Mouse (Mus musculus) embryonic facial prominence, embryonic 12.5 days (tissue): ENCODE results near the gene Wnk4. TPM values are rescaled to one million over a fixed set of nuclear protein-coding genes. Genes with fewer than 3 reads are reported as not detected.

Source experiments
- ATAC-seq: fragments of 200-750 bp; cut with Nextera tagmentation; 2 replicates; pipeline ENCODE4 v1.8.0; 2017; ENCODE audit not compliant: insufficient number of reproducible peaks, insufficient read depth, low FRiP score, low TSS enrichment
- H3K27ac ChIP-seq: fragments of 300-500 bp; sonication (generic); 2 replicates; pipeline ENCODE4 v1.5.1; 2016; ENCODE audit warnings: mild to moderate bottlenecking
- H3K27me3 ChIP-seq: fragments of 300-500 bp; sonication (generic); 2 replicates; pipeline ENCODE4 v1.6.1; 2016; ENCODE audit warnings: mild to moderate bottlenecking, moderate library complexity
- H3K36me3 ChIP-seq: fragments of 300-500 bp; sonication (generic); 2 replicates; pipeline ENCODE4 v1.6.1; 2016; ENCODE audit warnings: mild to moderate bottlenecking
- H3K4me1 ChIP-seq: fragments of 300-500 bp; sonication (generic); 2 replicates; pipeline ENCODE4 v1.6.1; 2016
- H3K4me2 ChIP-seq: fragments of 300-500 bp; sonication (generic); replicated peaks from 2 replicates; pipeline ENCODE4 v1.6.1; 2016; ENCODE audit warnings: mild to moderate bottlenecking, moderate library complexity
- H3K4me3 ChIP-seq: fragments of 300-500 bp; sonication (generic); 2 replicates; pipeline ENCODE4 v1.5.1; 2016; ENCODE audit warnings: mild to moderate bottlenecking
- H3K9ac ChIP-seq: fragments of 300-500 bp; sonication (generic); 2 replicates; pipeline ENCODE4 v1.6.1; 2016; ENCODE audit warnings: mild to moderate bottlenecking, moderate library complexity
- H3K9me3 ChIP-seq: fragments of 300-500 bp; sonication (generic); 2 replicates; pipeline ENCODE4 v1.6.1; 2016; ENCODE audit warnings: mild to moderate bottlenecking, moderate library complexity
- WGBS: fragments of 180-500 bp; shearing (Covaris S2); methylation state at CpG from one replicate; pipeline ENCODE4 v1.1.7; 2016; 5-methylcytosine and 5-hydroxymethylcytosine counted together
- polyA plus RNA-seq: library from polyadenylated mRNA; unstranded; fragments of >200 nt; fragmentation: Nextera tagmentation; extraction: Ambion mirVana; gene quantifications from 2 replicates; pipeline ENCODE4 v1.2.1, GENCODE M21; 2016

The Wnk4 gene
- polyA plus RNA-seq, 1 experiment from 2014 or later = 8.0 TPM

- under 1% methylated on average over 63 of the region's 63 CpGs for WGBS
- ATAC-seq = peak; percentile 77
- H3K9me3 ChIP-seq = no peaks in the 10 kb centered on the region
- peak within 1 kb of the TSS; percentile 76 for H3K9ac ChIP-seq
- H3K4me3 ChIP-seq = peak within 1 kb of the TSS; percentile 66
- H3K4me1 ChIP-seq = peaks cover 21% of the 10 kb centered on the region
- no peaks in the 10 kb centered on the region for H3K36me3 ChIP-seq
- H3K4me2 ChIP-seq = peak within 1 kb of the TSS; percentile 98
- peaks cover 10% of the 10 kb centered on the region; the same call in 1 of the 2 replicates for H3K27me3 ChIP-seq
- peak within 1 kb of the TSS; percentile 81 for H3K27ac ChIP-seq
Observed at GRCm38 (mm10) chr11:101245855-101246701, 14.3 kb upstream of the Wnk4 start, which contains the start of gene Ramp2. Ramp2 (plus strand) TSS chr11:101246028.

GRCm38 (mm10) chr11:101246702-101247012 lies 13.7 kb upstream of the Wnk4 start:
- H3K4me1 ChIP-seq = peaks cover 21% of the 10 kb centered on the region
- peak overlapping the region; percentile 66 for H3K4me3 ChIP-seq
- 2% methylated on average over 7 of the region's 7 CpGs for WGBS
- no peaks in the 10 kb centered on the region for H3K36me3 ChIP-seq
- no peaks in the 10 kb centered on the region for H3K9me3 ChIP-seq
- peaks cover 10% of the 10 kb centered on the region; the same call in 1 of the 2 replicates for H3K27me3 ChIP-seq
- ATAC-seq = no peak; the same call in 1 of the 2 replicates
- H3K27ac ChIP-seq = peak overlapping the region; percentile 81
- H3K4me2 ChIP-seq = peak overlapping the region; percentile 98
- peak overlapping the region; percentile 76 for H3K9ac ChIP-seq

GRCm38 (mm10) chr11:101247521-101248030 lies 12.8 kb upstream of the Wnk4 start:
- 0 out of 2 replicates have a peak overlapping the region, but pooled peaks have one; percentile 5 for H3K27ac ChIP-seq
- no peak overlapping the region for H3K4me3 ChIP-seq
- no peak overlapping the region for H3K9ac ChIP-seq
- H3K4me1 ChIP-seq = peaks cover 23% of the 10 kb centered on the region
- 77% methylated on average over 6 of the region's 6 CpGs for WGBS
- H3K9me3 ChIP-seq = no peaks in the 10 kb centered on the region
- peaks cover 10% of the 10 kb centered on the region; the same call in 1 of the 2 replicates for H3K27me3 ChIP-seq
- H3K36me3 ChIP-seq = no peaks in the 10 kb centered on the region
- peak overlapping the region; percentile 98 for H3K4me2 ChIP-seq
- ATAC-seq = no peak

GRCm38 (mm10) chr11:101248258-101248994 lies 11.9 kb upstream of the Wnk4 start:
- peaks cover 27% of the 10 kb centered on the region for H3K4me1 ChIP-seq
- peaks cover 10% of the 10 kb centered on the region; the same call in 1 of the 2 replicates for H3K27me3 ChIP-seq
- H3K4me3 ChIP-seq = no peak overlapping the region
- H3K9ac ChIP-seq = no peak overlapping the region
- 27% methylated on average over 14 of the region's 14 CpGs for WGBS
- H3K36me3 ChIP-seq = no peaks in the 10 kb centered on the region
- no peaks in the 10 kb centered on the region for H3K9me3 ChIP-seq
- H3K27ac ChIP-seq = 0 out of 2 replicates have a peak overlapping the region, but pooled peaks have one; percentile 5
- no peak for ATAC-seq
- H3K4me2 ChIP-seq = 0 out of 2 replicates have a peak overlapping the region, but pooled peaks have one; percentile 3

- ATAC-seq = no peak
- Histone ChIP-seq H3K4me1 (peaks cover 24% of the 10 kb centered on the region), H3K9me3 (no peaks in the 10 kb centered on the region), H3K9ac (no peak overlapping the region), H3K36me3 (no peaks in the 10 kb centered on the region), H3K4me3 (no peak overlapping the region), H3K4me2 (no peak overlapping the region), H3K27me3 (peaks cover 10% of the 10 kb centered on the region; the same call in 1 of the 2 replicates), H3K27ac (no peak overlapping the region)
- 67% methylated on average over 2 of the region's 2 CpGs for WGBS
Observed at GRCm38 (mm10) chr11:101251031-101251430, 9.3 kb upstream of the Wnk4 start.

- Histone ChIP-seq H3K36me3 (no peaks in the 10 kb centered on the region; the same call in 1 of the 2 replicates), H3K27me3 (0 out of 2 replicates have a peak, but pooled peaks cover under 1% of the 10 kb centered on the region), H3K4me2 (peak overlapping the region; percentile 89), H3K4me1 (peaks cover 14% of the 10 kb centered on the region), H3K9me3 (no peaks in the 10 kb centered on the region), H3K27ac (peak overlapping the region; percentile 92), H3K9ac (peak overlapping the region; percentile 90), H3K4me3 (peak overlapping the region; percentile 90)
- 14% methylated on average over 7 of the region's 7 CpGs for WGBS
- no peak for ATAC-seq
Observed at GRCm38 (mm10) chr11:101252941-101253340, 7.4 kb upstream of the Wnk4 start.

GRCm38 (mm10) chr11:101253613-101254389 lies 6.6 kb upstream of the Wnk4 start, which contains the start of gene Vps25:
Vps25 (plus strand) TSS chr11:101253707.
- Histone ChIP-seq H3K9ac (peak within 1 kb of the TSS; percentile 90), H3K4me3 (peak within 1 kb of the TSS; percentile 90), H3K27ac (peak within 1 kb of the TSS; percentile 92), H3K27me3 (no peaks in the 10 kb centered on the region), H3K4me2 (peak within 1 kb of the TSS; percentile 89), H3K36me3 (peaks cover 3% of the 10 kb centered on the region; the same call in 1 of the 2 replicates), H3K9me3 (no peaks in the 10 kb centered on the region), H3K4me1 (peaks cover 14% of the 10 kb centered on the region)
- under 1% methylated on average over 40 of the region's 40 CpGs for WGBS
- peak; percentile 64; the same call in 1 of the 2 replicates for ATAC-seq

- ATAC-seq = no peak
- H3K9me3 ChIP-seq = no peaks in the 10 kb centered on the region
- WGBS = 88% methylated on average over 13 of the region's 13 CpGs
- H3K36me3 ChIP-seq = peaks cover 7% of the 10 kb centered on the region; the same call in 1 of the 2 replicates
- peaks cover 31% of the 10 kb centered on the region for H3K4me1 ChIP-seq
- H3K4me2 ChIP-seq = no peak overlapping the region
- H3K4me3 ChIP-seq = no peak overlapping the region
- peaks cover under 1% of the 10 kb centered on the region; the same call in 1 of the 2 replicates for H3K27me3 ChIP-seq
- no peak overlapping the region for H3K9ac ChIP-seq
- H3K27ac ChIP-seq = no peak overlapping the region
Observed at GRCm38 (mm10) chr11:101255826-101256775, 4.3 kb upstream of the Wnk4 start.

GRCm38 (mm10) chr11:101259261-101259712 lies 1.1 kb upstream of the Wnk4 start:
- Histone ChIP-seq H3K36me3 (peaks cover 7% of the 10 kb centered on the region; the same call in 1 of the 2 replicates), H3K9me3 (no peaks in the 10 kb centered on the region), H3K27me3 (peaks cover 33% of the 10 kb centered on the region), H3K4me2 (peak overlapping the region; percentile 97), H3K27ac (peak overlapping the region; percentile 80), H3K4me1 (peaks cover 45% of the 10 kb centered on the region), H3K9ac (no peak overlapping the region), H3K4me3 (peak overlapping the region; percentile 55; the same call in 1 of the 2 replicates)
- ATAC-seq = no peak
- 31% methylated on average over 6 of the region's 6 CpGs for WGBS
